Mouse (Mus musculus) heart, postnatal 0 days (tissue): ENCODE data around the gene Clip4.

ENCODE experiments used
- CTCF ChIP-seq: IDR thresholded peaks from 2 replicates; pipeline ENCODE4 v1.5.1; 2016; ENCODE audit warnings: antibody characterized with exemption, control low read depth, low read depth
- EP300 ChIP-seq: IDR thresholded peaks from 2 replicates; pipeline ENCODE4 v1.6.1; 2016; ENCODE audit warnings: antibody characterized with exemption, low read depth

GRCm38 (mm10) chr17:71811070-71811469, 42.8 kb downstream of the Clip4 start:
- TF ChIP-seq CTCF (no peak), EP300 (peak; percentile 53; the same call in 1 of the 2 replicates)
